Mouse (Mus musculus) spleen, adult 18-20 months (tissue): ENCODE results near the gene Dmrt2.

Experiments
- DNase-seq, 2 experiments: peaks; one replicate each; pipeline ENCODE4 v3.0.0; 2022; ENCODE audit warnings: mixed read lengths in 2 of 2

The Dmrt2 gene

DNA sequence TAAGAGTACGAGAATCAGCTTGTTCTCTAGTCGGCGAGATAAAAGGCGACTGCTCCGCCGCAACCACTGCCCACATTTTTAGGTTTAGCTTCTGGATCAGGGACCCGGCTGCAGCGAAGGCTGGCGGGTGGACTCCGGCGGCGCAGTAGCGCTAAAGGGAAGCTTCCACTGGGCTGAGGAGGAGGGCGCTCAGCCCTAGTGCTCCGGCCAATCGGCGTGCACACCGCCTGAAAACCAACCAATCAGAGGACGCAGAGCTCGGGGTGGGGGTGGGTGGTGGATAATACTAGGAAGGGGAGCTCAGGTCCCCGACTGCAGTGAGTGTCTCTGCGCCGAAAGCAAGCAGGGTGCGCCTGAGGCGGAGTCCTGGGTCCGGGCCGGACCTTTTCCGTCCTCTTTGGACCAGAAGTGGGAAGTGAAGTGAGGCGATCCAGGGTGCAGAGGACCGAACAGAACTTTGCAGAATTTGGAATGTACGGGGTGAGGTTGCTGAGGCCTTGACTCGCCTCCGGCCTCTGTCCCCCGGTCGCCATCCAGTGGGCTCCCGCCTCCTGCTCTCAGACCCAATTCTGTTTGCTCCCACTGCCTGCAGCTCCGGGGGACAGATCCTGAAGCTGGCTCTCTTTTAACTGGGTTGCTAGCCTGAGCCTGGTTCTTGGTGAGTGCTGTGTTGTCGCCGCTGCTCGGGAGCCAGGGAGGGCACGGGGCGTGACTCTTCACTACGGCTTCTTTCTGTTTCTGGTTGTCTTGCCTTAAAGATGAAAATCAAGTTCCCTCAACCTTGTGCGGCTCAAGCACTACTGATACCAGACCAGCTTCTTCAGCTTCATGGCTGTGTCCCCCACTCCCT is at the start of gene Dmrt2:
Dmrt2 (plus strand) TSS at position 311 of the 850 bp plus-strand sequence.
- DNase-seq: peak; percentile 8 to 18

DNA sequence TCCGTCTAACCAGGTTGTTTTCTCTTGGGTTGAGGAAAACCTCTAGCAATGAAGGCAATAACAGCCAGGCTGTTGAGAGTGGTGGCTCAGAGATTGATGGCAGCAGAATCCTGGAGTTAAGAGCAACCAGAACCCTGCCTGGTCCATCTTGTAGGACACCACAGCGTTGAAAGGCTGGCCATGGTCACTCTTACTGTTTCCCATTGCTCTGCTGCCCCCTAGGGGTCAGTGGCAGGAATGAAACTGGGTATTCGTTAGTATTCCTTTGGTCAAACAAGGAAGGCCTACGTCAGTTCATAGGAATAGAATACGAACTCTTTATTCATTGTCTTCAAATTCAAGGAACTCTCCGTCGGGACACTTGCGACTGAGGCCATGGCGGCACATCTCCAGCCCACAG is 43.7 kb upstream of the Dmrt2 start:
- peak; percentile 19 to 63 for DNase-seq

DNA sequence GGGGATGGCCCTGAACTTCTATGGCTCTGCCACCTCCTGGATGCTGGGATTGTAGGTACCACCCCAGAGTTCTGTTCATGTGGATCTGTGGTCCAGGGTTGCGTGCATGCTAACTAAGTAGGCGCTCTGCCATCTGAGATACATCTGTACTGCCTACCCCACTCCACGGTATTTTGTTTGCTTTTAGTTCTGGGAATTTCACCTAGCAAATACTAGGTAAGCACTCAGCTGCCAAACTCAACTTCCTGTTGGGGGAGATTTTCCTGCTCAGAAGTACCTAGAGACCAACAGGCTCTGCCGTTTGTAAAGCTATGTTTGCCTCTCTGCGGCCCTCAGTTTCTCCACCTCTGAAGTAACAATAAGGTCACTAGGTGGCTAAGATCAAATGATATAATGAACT is 37.1 kb upstream of the Dmrt2 start:
- DNase-seq: no peak

DNA sequence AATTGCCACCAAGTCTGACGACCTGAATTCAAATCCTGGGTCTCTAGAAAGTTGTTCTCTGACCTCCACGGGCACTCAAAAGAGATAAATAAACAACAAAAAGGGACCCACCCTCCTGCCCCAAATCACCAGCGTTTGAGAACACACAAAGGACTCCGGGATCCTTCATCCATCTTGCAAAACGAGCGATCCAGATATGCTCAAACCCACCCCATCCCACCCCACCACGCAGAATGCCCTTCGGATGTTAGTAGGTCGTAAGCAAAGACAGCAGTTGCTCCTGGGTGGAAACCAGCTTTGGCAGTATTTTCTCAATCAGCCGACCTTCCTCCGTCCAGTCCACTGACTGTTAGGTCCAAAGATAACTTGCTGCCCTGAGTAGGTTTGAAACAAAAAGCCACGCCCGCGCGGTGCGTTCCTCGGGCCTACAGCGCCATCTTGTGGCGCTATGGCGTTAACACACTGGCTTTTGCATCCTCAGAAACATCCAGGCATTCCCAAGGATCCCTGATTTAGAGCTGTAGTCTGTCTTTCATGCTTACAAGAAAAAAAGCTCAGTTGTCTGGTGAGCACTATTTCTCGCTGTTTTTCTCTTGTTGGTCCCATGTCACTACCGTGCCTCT is 36.5 kb upstream of the Dmrt2 start:
- peak in 1 of 2 experiments; percentile 18 for DNase-seq

DNA sequence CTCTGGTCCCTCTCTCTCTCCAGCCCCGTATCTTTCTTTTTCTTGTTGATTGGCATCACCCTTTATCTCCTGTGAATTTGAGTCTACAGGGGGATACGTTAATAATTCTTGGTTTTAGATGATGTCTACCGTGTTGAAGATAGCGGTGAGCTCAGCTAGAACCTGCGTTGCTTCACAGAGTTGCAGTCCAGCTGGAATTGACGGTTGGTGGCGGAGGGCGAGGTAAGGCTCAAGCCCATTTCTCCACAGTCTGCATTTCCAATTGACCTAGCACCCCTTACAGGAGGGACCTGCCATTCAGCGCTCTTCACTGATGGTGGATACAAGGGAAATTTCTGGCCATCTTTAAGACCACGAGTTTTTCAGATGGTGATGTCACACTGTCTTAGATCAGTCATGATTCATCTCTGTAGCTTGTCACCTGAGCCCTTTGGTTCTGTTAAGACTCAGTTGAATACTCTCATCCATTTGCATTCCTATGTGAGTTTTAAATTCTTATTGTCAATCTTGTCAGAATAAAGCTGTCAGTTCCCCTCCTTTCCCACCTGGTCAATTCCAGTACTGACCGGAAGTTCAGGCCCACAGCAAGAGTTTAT is 33.3 kb upstream of the Dmrt2 start:
- no peak for DNase-seq

DNA sequence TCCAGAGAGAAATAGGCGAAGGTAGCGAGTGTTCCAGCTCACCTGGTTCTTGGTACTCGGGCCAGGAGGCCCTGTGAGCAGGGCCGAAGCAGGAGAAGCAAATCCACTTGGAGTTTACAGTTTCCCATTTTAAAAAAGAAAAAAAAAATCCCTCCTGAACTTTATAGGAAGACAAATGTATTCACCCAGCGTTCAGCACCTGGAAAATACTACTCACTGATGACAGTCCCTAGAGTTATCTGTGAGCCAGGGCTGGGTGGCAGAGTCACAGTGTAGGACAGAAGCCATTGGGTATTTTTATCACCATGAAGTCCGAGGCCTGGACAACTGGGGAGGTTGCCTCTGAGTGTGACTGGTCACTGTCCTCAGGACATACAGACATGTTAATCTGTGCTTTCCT is 30.4 kb upstream of the Dmrt2 start:
- no peak for DNase-seq

DNA sequence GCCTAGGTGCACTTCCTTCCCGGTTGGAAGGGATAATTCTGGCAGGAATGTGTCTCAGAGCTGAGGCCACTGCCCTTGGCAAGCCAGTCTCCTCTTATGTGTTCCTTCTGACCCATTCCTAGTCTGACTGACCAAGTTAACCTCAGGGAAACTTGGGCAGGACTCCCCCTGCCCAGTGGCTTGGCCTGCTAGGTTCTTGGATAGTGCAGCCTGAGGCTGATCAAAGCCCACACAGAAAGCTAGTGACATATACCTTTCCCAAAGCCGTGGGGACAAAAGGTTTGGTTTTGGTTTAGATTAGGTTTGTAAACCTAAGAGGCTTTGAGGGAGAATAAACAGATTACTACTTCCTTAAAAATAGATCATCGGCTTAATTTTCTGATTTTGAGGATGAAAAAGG is 25.1 kb upstream of the Dmrt2 start:
- no peak for DNase-seq

DNA sequence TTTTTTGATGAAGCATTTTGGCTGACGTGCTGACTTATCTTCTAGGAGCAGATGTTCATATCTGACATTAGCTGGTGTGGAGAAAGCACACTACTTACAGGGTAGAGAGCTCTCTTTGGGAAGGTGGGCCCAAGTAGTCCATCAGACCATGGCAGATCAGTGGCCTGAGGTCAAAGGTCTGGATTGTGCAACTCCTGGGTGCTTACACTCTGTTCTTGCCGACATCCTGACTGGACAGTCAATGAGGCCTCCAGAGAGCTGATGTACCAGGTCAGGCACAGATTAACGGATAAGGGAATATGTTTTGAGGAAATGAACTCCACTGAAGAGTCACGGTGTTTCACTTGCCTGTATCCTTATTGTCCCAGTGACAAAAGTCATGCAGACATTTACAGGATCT is 23.5 kb upstream of the Dmrt2 start:
- DNase-seq: no peak

DNA sequence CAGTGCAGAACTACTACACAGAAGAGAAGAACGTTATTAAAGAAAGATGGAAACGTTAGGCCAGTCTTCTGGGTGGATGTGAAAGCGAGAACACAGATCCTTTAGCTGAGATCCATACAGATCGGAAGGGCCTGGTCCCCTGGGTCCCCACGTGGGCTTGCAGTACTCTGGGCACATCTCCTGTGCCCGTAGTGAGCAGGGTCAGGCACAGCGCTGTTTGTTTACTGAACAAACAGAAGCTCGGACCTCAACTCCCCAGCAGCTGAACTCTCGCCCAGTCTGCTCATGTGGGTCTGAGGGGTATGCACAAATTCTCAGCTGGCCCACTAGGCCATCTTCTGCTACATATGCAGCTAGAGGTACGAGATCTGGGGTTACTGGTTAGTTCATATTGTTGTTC is 21.7 kb upstream of the Dmrt2 start:
- no peak for DNase-seq

DNA sequence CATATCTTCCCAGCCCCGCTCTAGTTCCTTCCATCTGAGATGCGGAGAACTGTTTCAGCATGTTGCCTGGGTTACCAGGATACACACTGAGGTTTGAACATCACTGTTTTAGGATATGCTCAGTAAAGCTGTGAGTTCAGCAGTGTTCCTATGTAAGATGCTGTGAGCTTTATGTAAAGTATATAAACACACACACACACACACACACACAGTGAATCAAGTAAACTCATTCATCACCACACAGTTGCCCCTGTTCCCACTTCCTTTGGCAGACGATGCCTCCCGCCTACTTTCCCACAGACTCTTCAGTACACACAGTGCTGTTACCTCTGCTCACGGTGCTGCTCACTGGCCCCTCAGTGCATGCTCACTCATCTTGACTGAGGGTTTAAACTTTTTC is 19.7 kb upstream of the Dmrt2 start:
- DNase-seq: no peak

DNA sequence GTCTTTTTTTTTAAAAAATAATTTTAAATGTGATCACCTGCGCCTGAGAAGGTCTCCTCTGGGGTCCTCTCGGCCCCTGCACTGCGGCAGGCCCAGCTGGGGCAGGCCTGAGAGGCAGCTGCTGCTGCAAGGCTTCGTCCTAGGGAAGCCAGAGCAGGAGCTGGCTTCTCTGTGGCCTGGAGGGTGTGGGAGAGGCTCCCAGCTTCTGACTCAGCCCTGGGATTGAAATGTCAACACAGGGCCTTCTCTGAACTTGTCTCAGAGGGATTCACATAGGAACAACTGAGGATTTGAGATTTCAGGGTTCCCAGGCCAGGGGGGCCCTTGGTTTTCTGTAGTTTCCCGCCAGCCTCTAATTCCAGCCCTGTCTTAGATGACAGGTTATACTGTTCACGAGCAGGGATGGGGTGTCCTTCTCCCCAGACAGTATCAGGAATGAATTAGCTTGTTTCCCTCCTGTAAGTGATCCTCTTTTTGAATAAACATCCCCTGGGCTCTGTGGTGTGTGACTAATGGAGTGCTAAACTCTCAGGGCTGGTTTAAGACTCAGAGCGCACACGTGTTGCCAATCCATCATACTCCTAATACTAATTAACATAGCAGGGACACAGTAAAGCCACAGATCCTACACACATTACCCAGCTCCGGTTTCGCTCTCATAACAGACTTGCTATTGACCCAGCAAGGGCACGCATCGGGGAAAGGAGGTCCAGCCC is 18.0 kb upstream of the Dmrt2 start:
- no peak for DNase-seq

DNA sequence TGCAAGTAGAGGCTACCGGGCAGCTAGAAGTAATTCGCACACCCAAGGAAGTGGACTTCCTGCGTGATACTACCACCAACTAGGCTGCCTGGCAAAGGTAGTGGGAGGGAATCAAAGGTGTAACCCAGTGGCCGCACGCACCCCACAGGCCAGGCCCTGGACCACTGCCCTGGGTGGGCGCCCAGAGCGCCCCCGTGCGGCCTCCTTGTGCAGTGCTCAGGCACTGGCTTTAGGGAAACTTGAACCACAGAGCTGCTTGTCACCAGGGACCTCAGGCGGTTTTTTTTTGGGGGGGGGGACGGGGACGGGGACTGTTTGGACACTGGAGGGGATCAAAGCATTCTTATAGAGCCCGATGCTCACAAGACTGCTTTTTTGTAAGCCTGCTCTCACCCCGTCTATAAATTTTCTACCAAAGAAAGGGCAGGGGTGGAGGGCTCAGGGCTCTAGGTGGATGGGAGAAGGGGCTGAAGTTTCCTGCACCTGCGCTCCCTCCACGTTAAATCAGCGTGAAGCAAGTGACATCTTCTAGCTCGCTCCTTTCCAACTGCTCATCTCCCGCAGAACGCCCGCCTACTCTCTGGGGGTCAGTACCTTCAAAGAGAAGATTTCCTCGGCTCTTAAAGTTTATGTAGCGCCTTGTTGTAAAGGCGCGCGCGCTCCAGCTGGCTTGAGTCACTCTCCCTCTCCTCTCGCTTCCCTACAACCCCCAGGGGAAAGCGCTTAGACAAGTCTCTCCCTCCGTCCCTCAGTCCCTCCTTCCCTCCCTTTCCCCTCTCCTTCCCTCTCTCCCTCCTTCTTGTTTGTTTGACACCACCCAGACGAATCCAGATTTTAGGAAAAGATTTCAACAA is 6.5 kb upstream of the Dmrt2 start:
- no peak for DNase-seq

DNA sequence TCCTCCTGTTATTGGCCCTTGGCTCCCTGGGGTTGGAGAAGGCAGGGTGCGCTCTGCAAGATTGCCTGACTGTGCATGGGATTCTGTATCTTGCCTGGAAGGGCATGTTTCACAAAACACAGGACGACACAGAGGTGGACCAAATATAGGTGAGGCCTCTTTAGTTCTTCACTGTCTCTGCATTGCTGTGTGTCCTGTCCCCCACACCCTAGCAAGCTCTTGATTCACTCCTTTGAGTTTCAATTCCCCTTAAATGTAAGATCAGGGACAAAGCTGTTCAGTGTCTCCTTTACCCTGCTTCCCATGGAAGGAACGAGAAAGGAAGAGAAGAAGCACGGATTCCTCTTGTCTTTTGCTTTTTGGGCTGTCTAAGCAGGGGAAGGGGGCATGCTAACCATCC is 4.4 kb upstream of the Dmrt2 start:
- DNase-seq: no peak

DNA sequence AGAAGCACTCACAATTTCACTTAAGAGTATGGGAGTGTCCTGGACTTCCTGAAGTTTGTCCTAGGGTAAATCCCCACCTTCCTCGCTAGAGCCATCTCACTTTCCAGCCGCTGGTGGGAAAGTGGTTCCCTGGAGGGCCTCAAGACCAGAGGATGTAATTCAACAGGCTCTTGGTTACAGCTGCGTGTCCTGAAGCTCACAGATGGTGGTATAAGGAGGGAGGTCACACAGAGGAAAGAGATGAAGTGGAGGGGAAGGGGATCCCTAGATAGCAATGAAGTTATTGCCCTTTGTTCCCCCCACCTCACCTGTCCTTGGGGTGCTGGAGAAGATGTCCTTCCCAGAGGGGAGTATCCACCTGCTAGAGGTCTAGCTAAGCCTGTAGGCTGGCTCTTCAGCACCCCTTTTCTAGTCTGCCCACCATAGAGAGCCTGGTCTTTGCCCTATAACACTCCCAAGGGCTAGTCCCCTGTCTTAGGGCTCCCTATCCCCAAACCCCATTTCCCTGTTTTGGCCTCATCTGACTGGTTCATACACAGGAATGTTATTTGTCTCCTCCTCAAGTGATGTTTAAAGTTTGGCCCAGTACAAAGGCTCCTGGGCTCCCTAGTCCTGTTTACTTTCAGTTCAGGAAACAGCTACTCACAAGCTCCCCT is 2.5 kb upstream of the Dmrt2 start:
- DNase-seq: no peak

DNA sequence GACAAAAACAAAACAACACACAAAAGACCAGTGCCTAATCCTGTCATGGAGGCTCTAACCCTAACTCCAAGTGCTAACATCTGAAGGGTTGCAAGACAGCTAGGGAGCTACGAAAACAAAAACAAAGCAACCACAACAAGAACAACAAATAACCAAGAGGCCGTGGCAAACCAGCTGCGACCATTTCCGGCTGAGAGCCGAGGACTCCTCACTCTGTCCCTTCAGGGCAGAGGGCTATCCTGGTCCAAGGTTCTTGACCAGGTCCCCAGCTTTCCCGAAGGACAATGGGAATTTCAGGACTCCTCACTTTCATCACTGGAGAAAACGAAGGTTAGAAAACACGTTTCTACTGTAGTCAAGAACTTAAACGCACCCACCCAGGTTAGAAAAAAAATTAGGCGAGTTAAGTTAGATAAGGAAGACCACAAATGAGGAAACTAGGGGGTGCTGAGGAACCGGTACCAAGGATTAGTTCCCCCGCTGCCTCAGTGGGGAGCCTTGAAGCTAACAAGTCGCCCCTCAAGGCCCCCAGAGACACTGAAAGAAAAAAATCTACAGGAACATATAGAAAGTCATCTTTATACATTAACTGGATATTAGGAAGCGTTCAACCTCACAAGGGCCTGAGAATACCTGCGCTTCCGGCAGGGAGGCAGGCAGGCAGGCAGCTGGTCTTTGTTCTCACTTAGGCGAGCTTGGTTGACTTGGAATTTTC is 1.5 kb upstream of the Dmrt2 start:
- no peak for DNase-seq

DNA sequence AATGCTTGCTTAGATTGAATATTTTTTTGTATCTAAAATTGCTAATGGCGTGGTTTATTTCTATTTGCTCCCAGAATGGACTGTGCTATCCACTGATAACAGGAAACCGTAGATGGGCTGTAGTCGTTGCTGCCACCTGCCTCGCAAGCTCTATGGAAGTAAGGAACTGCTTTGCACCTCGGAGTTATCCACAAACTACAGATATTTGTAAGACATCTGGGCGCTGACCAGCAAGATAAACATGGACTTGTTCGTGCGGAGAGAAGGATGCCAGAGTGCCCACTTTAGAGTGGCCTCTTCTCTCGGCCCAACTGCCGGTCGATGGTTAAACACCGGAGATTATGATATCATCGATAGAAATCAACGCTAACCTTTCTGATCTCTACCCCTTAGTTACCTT is 530 bp upstream of the Dmrt2 start:
- no peak for DNase-seq

DNA sequence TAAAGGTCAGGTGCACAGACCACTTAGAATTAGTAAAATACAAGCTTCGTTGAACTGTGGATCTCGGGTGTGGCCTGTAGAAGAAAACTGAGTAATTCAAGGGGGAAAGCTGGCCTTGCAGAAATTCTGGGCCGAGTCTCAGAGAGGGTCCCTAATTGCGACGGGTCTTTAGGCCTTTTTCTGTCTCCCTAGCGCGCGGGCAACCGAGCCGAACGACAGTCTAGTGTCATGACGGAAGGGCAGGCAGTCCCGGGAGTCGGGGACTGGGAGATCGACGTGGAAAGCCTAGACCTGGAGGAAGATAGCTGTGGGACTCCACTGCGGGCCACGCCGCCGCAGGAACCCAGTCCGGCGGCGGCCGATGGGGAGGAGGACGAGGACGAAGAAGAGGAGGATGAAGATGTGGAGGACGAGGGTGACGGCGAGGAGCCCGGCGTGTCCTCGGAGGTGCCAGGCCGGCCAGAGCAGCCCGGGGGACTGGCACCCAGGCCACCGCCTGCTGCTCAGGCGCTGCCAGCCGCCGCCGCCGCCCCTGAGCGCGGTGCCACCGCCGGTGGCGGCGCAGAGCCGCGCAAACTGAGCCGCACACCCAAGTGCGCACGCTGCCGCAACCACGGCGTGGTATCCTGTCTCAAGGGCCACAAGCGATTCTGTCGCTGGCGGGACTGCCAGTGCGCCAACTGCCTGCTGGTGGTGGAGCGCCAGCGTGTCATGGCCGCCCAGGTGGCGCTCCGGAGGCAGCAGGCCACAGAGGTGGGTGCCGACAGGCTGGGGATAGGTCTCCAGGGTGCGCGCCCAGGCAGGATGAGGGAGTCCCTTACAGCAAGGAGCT is 1.2 kb downstream of the Dmrt2 start:
- no peak for DNase-seq

DNA sequence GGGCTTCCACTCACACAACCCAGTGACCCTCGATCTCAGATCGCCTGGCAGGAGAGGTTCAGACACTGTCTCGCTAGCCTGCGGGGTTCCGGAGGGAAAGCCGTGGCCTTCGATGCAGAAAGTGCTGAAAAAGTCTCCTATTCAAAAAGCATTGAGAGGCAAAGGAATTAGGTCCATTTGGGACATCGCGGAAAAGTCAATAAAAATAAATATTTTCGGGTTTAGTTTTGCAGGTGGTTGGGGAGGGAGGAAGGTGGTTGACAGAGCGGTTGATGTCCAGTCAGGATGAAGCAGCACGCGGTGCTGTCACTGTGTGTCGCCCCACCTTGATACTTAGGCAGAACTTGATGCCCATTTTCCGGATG is 1.8 kb downstream of the Dmrt2 start:
- DNase-seq: no peak

DNA sequence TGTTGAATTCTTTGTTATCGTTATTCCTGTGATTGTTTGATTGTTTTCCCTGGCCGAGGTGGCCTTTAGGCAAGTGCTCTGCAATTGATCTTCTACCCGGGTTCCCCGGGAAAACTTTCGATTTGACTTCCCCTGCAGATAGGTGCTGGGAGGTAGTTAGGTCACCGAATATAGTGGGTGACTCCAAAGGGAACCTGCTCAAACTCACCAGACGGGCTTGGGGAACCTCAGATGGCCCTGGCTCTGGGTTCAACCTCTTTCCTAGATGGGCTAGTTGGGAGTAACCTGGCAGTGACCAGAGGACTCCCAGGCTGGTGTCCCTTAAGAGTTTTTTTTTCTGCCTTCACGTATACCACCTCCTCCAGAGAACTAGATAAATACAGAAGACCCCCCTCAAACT is 2.5 kb downstream of the Dmrt2 start:
- no peak for DNase-seq

DNA sequence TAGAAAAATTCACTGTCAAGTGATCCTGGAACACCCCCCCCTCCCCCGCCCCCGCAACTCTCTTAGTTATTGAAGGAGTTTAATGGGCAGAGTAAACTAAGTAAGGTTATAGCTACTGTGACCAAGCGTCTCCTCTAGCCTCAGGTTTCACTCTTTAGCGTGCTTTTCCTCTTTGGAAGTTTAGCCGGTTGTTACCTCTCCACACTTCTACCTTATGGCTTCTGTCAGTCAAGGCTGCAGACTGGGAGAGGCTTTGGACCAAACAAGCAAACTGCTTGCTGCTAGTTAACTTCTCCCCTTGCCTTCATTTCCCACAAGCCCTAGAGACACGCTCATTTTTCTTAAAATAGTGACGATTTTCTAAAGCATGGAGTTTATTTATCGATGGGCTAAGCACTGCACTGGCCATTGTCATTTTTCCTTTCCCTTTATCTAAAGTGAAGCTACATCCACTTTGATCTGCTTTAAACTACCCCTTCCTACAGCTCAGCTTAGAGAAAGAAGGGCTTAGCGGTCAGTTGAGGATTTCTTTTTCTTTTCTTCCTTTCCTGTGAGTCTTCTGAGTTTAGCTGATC is 3.7 kb downstream of the Dmrt2 start:
- no peak for DNase-seq
